Mouse (Mus musculus) small intestine, adult 2 months (tissue): ENCODE measurements at regions not wholly inside any gene's neighbourhood (a gene's known extent, or its start where the extent isn't known, plus 50 kb on each side); places are given as distances from the start of the nearest gene placed in this dataset.

Experiments used
- H3K27ac ChIP-seq: fragments of 200-500 bp; 2 replicates; pipeline ENCODE4 v1.5.1; 2012; ENCODE audit warnings: low read depth, low read length, control low read depth, inconsistent platforms; ENCODE audit not compliant: insufficient read depth
- H3K27me3 ChIP-seq: fragments of 200-500 bp; 2 replicates; pipeline ENCODE4 v1.6.1; 2012; ENCODE audit warnings: mild to moderate bottlenecking, moderate library complexity, low read length, inconsistent platforms; ENCODE audit not compliant: control insufficient read depth, insufficient read depth
- H3K36me3 ChIP-seq: fragments of 200-500 bp; 2 replicates; pipeline ENCODE4 v1.6.1; 2012; ENCODE audit warnings: mild to moderate bottlenecking, low read length, control low read depth, inconsistent platforms; ENCODE audit not compliant: control insufficient read depth, insufficient read depth
- H3K4me1 ChIP-seq: fragments of 200-500 bp; 2 replicates; pipeline ENCODE4 v1.6.1; 2012; ENCODE audit warnings: low read length, inconsistent platforms, mixed read lengths; ENCODE audit not compliant: control insufficient read depth, insufficient read depth, insufficient read length
- H3K4me3 ChIP-seq: fragments of 200-500 bp; 2 replicates; pipeline ENCODE4 v1.5.1; 2012; ENCODE audit warnings: low read depth, mild to moderate bottlenecking, control low read depth, inconsistent platforms, low read length, moderate library complexity
- CTCF ChIP-seq: fragments of 200-500 bp; IDR thresholded peaks from 2 replicates; pipeline ENCODE4 v1.5.1; 2012; ENCODE audit warnings: low read depth, mild to moderate bottlenecking, control low read depth, inconsistent platforms, low read length, moderate library complexity, mixed read lengths; ENCODE audit not compliant: insufficient replicate concordance, insufficient read length; ENCODE audit errors: extremely low read depth
- POLR2A ChIP-seq: fragments of 200-500 bp; IDR thresholded peaks from 2 replicates; pipeline ENCODE4 v1.6.1; 2012; ENCODE audit warnings: low read depth, mild to moderate bottlenecking, control low read depth, inconsistent platforms, low read length, moderate library complexity
- WGBS: fragments of 180-500 bp; shearing (Covaris S2); methylation state at CpG from one replicate; pipeline ENCODE4 v1.1.7; 2018; 5-methylcytosine and 5-hydroxymethylcytosine counted together

DNA sequence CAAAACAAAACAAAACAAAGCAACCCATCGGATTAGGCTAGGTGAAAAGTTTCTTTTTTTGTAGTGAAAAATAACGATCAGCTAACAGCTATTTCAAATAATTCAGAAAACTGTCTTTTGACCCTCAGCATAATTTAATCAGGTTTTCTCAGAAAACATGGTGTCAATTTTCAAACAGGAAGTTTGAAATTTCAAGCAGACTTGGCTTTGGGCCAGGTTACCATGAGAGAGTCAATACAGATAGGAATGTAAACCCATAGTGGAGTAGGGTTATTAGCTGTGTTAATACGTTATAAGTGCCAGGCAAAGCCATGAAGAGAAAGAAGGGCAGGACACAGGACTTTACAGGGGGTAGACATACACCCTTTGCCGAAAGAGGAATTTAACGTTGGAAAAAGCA is 58.3 kb upstream of the Foxd3 start:
- H3K4me1 ChIP-seq: no peaks in the 10 kb centered on the region
- WGBS: 54% methylated on average over 5 of the region's 5 CpGs
- H3K27me3 ChIP-seq: no peaks in the 10 kb centered on the region
- H3K27ac ChIP-seq: no peak overlapping the region
- no peak overlapping the region for H3K4me3 ChIP-seq
- no peaks in the 10 kb centered on the region for H3K36me3 ChIP-seq
- TF ChIP-seq POLR2A (no peak), CTCF (no peak)

DNA sequence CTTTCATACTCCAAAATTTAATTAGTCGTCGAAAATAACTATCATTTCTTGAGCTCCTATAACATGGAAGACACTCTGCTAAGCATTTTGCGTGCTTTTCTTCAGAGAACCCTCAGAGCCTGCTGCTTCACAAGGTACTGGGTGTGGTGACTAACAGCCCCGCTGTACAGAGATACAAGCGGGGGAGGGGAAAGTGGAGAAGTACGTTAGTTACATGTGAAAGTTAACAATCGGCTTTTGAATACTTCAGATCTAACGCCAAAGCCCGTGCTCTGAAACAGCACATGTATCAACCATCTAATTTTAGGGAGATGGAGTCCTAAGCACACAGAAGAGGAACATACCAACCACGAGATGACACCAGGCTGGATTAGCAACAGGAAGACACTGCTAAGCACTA is 55.4 kb upstream of the Foxd3 start:
- H3K27me3 ChIP-seq: no peaks in the 10 kb centered on the region
- TF ChIP-seq CTCF (no peak), POLR2A (no peak)
- no peaks in the 10 kb centered on the region for H3K36me3 ChIP-seq
- H3K4me1 ChIP-seq: no peaks in the 10 kb centered on the region
- 30% methylated on average over 10 of the region's 10 CpGs for WGBS
- H3K27ac ChIP-seq: no peak overlapping the region
- H3K4me3 ChIP-seq: no peak overlapping the region

DNA sequence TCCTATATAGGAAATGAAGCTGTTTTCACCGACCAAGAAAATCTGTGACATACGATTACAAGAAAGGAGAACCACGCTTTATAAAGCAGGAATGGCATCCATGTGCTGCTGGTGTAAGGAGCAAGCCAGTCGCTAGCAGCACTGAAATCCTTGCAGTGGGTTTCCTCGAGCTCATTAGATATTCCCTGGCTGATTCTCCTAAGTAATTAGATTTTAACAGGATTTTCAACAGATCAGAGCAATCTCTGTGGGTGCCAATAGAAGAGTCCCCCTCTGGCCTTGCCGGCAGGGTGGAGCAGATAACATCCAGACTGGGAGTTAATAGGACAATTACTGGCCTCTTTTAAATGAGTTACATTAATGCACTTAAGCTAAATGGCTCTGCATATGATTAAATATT is 54.6 kb upstream of the Foxd3 start:
- Histone ChIP-seq H3K36me3 (no peaks in the 10 kb centered on the region), H3K27ac (no peak overlapping the region), H3K4me3 (no peak overlapping the region), H3K27me3 (no peaks in the 10 kb centered on the region), H3K4me1 (no peaks in the 10 kb centered on the region)
- TF ChIP-seq CTCF: no peak
- no peak for TF ChIP-seq POLR2A
- 40% methylated on average over 6 of the region's 6 CpGs for WGBS
